Mouse (Mus musculus): ENCODE measurements around the gene Tmem11. TPM values are rescaled to one million over a fixed set of nuclear protein-coding genes. Genes with fewer than 3 reads are reported as not detected.

The Tmem11 gene
- total RNA-seq (2014; rRNA removed) (19.8 and 20.0 TPM in 2 replicates), polyA plus RNA-seq (2012; rRNA removed) (48.9 and 67.8 TPM in 2 replicates)

GRCm38 (mm10) chr11:60878675-60879294, at the start of gene Tmem11:
Gene Tmem11, minus strand, starts transcription at chr11:60879272.
- Histone ChIP-seq H3K4me1 (ENCODE audit: control insufficient read depth, insufficient read depth, low read length) (peaks cover 23% of the 10 kb centered on the region), H3K4me3 (ENCODE audit: insufficient read depth, low read depth, low read length) (peak within 1 kb of the TSS; percentile 79), H3K9ac (ENCODE audit: low read depth, low read length) (peak within 1 kb of the TSS; percentile 98), H3K79me2 (ENCODE audit: control insufficient read depth, insufficient read depth, low read length) (peaks cover 37% of the 10 kb centered on the region; the same call in 1 of the 2 replicates), H3K36me3 (ENCODE audit: control insufficient read depth, insufficient read depth, low read length) (no peaks in the 10 kb centered on the region), H3K27me3 (ENCODE audit: control insufficient read depth, insufficient read depth, low read length) (no peaks in the 10 kb centered on the region), H3K27ac (replicated peaks; ENCODE audit: insufficient read depth, low read depth, low read length) (peak within 1 kb of the TSS; percentile 91)
- peak; percentile 90 for DNase-seq (ENCODE audit: extremely low read depth, low read depth, low spot score)
- under 1% methylated on average over 58 of the region's 62 CpGs for WGBS
- no peak for TF ChIP-seq CTCF (IDR thresholded peaks at IDR 0.05; ENCODE audit: low read depth, low read length)
- TF ChIP-seq POLR2A (IDR thresholded peaks at IDR 0.05; ENCODE audit: extremely low read depth, insufficient read depth, low read length): peak; percentile 64; the same call in 1 of the 2 replicates

GRCm38 (mm10) chr11:60927264-60927663, 48.2 kb upstream of the Tmem11 start:
- Histone ChIP-seq H3K27ac (replicated peaks; ENCODE audit: insufficient read depth, low read depth, low read length) (peak overlapping the region; percentile 47; the same call in 1 of the 2 replicates), H3K4me3 (ENCODE audit: insufficient read depth, low read depth, low read length) (no peak overlapping the region), H3K36me3 (ENCODE audit: control insufficient read depth, insufficient read depth, low read length) (no peaks in the 10 kb centered on the region), H3K4me1 (ENCODE audit: control insufficient read depth, insufficient read depth, low read length) (peaks cover 4% of the 10 kb centered on the region; the same call in 1 of the 2 replicates), H3K79me2 (ENCODE audit: control insufficient read depth, insufficient read depth, low read length) (no peaks in the 10 kb centered on the region; the same call in 1 of the 2 replicates), H3K27me3 (ENCODE audit: control insufficient read depth, insufficient read depth, low read length) (no peaks in the 10 kb centered on the region), H3K9ac (ENCODE audit: low read depth, low read length) (no peak overlapping the region)
- WGBS: under 1% methylated on average over 9 of the region's 9 CpGs
- peak; percentile 91 for DNase-seq (ENCODE audit: extremely low read depth, low read depth, low spot score)
- TF ChIP-seq POLR2A (IDR thresholded peaks at IDR 0.05; ENCODE audit: extremely low read depth, insufficient read depth, low read length) (no peak), CTCF (IDR thresholded peaks at IDR 0.05; ENCODE audit: low read depth, low read length) (peak; percentile 76)

- H3K27ac ChIP-seq (replicated peaks; ENCODE audit: insufficient read depth, low read depth, low read length): no peak overlapping the region
- DNase-seq (ENCODE audit: extremely low read depth, low read depth, low spot score): no peak
- TF ChIP-seq POLR2A (IDR thresholded peaks at IDR 0.05; ENCODE audit: extremely low read depth, insufficient read depth, low read length) (no peak), CTCF (IDR thresholded peaks at IDR 0.05; ENCODE audit: low read depth, low read length) (no peak)
- H3K4me3 ChIP-seq (ENCODE audit: insufficient read depth, low read depth, low read length): no peak overlapping the region
- peaks cover 4% of the 10 kb centered on the region; the same call in 1 of the 2 replicates for H3K4me1 ChIP-seq (ENCODE audit: control insufficient read depth, insufficient read depth, low read length)
- H3K27me3 ChIP-seq (ENCODE audit: control insufficient read depth, insufficient read depth, low read length): no peaks in the 10 kb centered on the region
- WGBS: 100% methylated on average over 1 of the region's 1 CpGs
- H3K79me2 ChIP-seq (ENCODE audit: control insufficient read depth, insufficient read depth, low read length): no peaks in the 10 kb centered on the region
- no peaks in the 10 kb centered on the region for H3K36me3 ChIP-seq (ENCODE audit: control insufficient read depth, insufficient read depth, low read length)
- H3K9ac ChIP-seq (ENCODE audit: low read depth, low read length): no peak overlapping the region
These were observed 45.9 kb upstream of the Tmem11 start for GRCm38 (mm10) chr11:60924981-60925380.

- Histone ChIP-seq H3K79me2 (ENCODE audit: control insufficient read depth, insufficient read depth, low read length) (no peaks in the 10 kb centered on the region), H3K4me3 (ENCODE audit: insufficient read depth, low read depth, low read length) (no peak overlapping the region), H3K27ac (replicated peaks; ENCODE audit: insufficient read depth, low read depth, low read length) (no peak overlapping the region), H3K4me1 (ENCODE audit: control insufficient read depth, insufficient read depth, low read length) (peaks cover 4% of the 10 kb centered on the region; the same call in 1 of the 2 replicates), H3K36me3 (ENCODE audit: control insufficient read depth, insufficient read depth, low read length) (no peaks in the 10 kb centered on the region), H3K27me3 (ENCODE audit: control insufficient read depth, insufficient read depth, low read length) (no peaks in the 10 kb centered on the region), H3K9ac (ENCODE audit: low read depth, low read length) (no peak overlapping the region)
- 76% methylated on average over 6 of the region's 6 CpGs for WGBS
- TF ChIP-seq POLR2A (IDR thresholded peaks at IDR 0.05; ENCODE audit: extremely low read depth, insufficient read depth, low read length) (no peak), CTCF (IDR thresholded peaks at IDR 0.05; ENCODE audit: low read depth, low read length) (no peak)
- no peak for DNase-seq (ENCODE audit: extremely low read depth, low read depth, low spot score)
These were observed 45.4 kb upstream of the Tmem11 start for GRCm38 (mm10) chr11:60924498-60924897.

GRCm38 (mm10) chr11:60922964-60923363, 43.9 kb upstream of the Tmem11 start:
- TF ChIP-seq POLR2A (IDR thresholded peaks at IDR 0.05; ENCODE audit: extremely low read depth, insufficient read depth, low read length) (no peak), CTCF (IDR thresholded peaks at IDR 0.05; ENCODE audit: low read depth, low read length) (no peak)
- no peak overlapping the region for H3K9ac ChIP-seq (ENCODE audit: low read depth, low read length)
- peaks cover 4% of the 10 kb centered on the region; the same call in 1 of the 2 replicates for H3K4me1 ChIP-seq (ENCODE audit: control insufficient read depth, insufficient read depth, low read length)
- H3K4me3 ChIP-seq (ENCODE audit: insufficient read depth, low read depth, low read length): no peak overlapping the region
- H3K27ac ChIP-seq (replicated peaks; ENCODE audit: insufficient read depth, low read depth, low read length): no peak overlapping the region
- WGBS: 95% methylated on average over 5 of the region's 5 CpGs
- H3K79me2 ChIP-seq (ENCODE audit: control insufficient read depth, insufficient read depth, low read length): no peaks in the 10 kb centered on the region
- no peaks in the 10 kb centered on the region for H3K27me3 ChIP-seq (ENCODE audit: control insufficient read depth, insufficient read depth, low read length)
- H3K36me3 ChIP-seq (ENCODE audit: control insufficient read depth, insufficient read depth, low read length): no peaks in the 10 kb centered on the region
- DNase-seq (ENCODE audit: extremely low read depth, low read depth, low spot score): no peak

GRCm38 (mm10) chr11:60922195-60922594, 43.1 kb upstream of the Tmem11 start:
- H3K9ac ChIP-seq (ENCODE audit: low read depth, low read length): no peak overlapping the region
- no peak overlapping the region for H3K27ac ChIP-seq (replicated peaks; ENCODE audit: insufficient read depth, low read depth, low read length)
- H3K36me3 ChIP-seq (ENCODE audit: control insufficient read depth, insufficient read depth, low read length): no peaks in the 10 kb centered on the region

More at GRCm38 (mm10) chr11:60922195-60922594, 43.1 kb upstream of the Tmem11 start:
- TF ChIP-seq CTCF (IDR thresholded peaks at IDR 0.05; ENCODE audit: low read depth, low read length): no peak
- no peak for TF ChIP-seq POLR2A (IDR thresholded peaks at IDR 0.05; ENCODE audit: extremely low read depth, insufficient read depth, low read length)
- Histone ChIP-seq H3K79me2 (ENCODE audit: control insufficient read depth, insufficient read depth, low read length) (no peaks in the 10 kb centered on the region), H3K4me3 (ENCODE audit: insufficient read depth, low read depth, low read length) (no peak overlapping the region), H3K27me3 (ENCODE audit: control insufficient read depth, insufficient read depth, low read length) (no peaks in the 10 kb centered on the region), H3K4me1 (ENCODE audit: control insufficient read depth, insufficient read depth, low read length) (peaks cover 4% of the 10 kb centered on the region; the same call in 1 of the 2 replicates)
- DNase-seq (ENCODE audit: extremely low read depth, low read depth, low spot score): no peak
- 96% methylated on average over 1 of the region's 1 CpGs for WGBS

Data from liver, adult 2 months (tissue).